In the genomic region with DNA sequence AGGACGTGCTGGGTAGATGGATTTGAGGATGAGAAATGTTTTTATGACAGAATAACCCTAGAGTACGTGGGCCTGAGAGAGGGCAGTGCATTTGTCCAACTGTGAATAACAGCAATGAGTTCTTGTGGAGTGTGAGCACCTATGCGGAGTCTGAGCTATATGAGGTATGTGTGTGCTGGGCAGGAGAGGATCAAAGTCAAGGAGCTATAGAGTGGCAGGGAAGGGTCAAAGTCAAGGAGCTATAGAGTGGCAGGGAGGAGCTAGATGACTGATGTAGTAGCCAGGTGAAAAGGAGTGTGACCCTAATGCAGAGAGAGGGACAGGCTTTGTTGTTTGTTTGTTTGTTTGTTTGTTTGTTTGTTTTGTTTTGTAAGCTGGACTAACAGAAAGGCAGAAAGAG, we compare ENCODE assay signal across 27 mouse cellular contexts.
DNase-seq lines count a peak whose midpoint lies in the region; ATAC-seq and TF ChIP-seq lines count a peak whose summit lies in the region.
"Had no signal": no experiment of that assay in that cellular context is flagged by ENCODE, and none has a peak within 500 bp of the region (broad histone marks: within the 10 kb centered on the region; RNA-seq: fewer than 3 reads in every experiment).

No protein-coding gene starts in this region.

- H3K27ac ChIP-seq in kidney, embryonic 14.5 days (ENCODE audit: low read depth, low read length), result no peak overlapping the region
- no peak overlapping the region for H3K27ac ChIP-seq in intestine, embryonic 15.5 days
- H3K27ac ChIP-seq in intestine, postnatal 0 days (ENCODE audit: low read depth, low read length), result peak overlapping the region; percentile 75
- H3K27ac ChIP-seq in small intestine, adult 2 months (ENCODE audit: insufficient read depth, low read depth, low read length), result peak overlapping the region; percentile 89
- H3K27ac ChIP-seq in forebrain, embryonic 11.5 days (ENCODE audit: low read depth, low read length), result no peak overlapping the region
- H3K27ac ChIP-seq: embryonic facial prominence, embryonic 13.5 days; embryonic facial prominence, embryonic 15.5 days; forebrain, embryonic 10.5 days; forebrain, embryonic 13.5 days; forebrain, embryonic 15.5 days had no signal

- 0 out of 2 replicates have a peak, but pooled peaks have one; percentile 39 for ATAC-seq in kidney, embryonic 14.5 days (ENCODE audit: low FRiP score, low TSS enrichment)
- ATAC-seq in intestine, embryonic 15.5 days, result peak; percentile 89
- peak; percentile 82 for ATAC-seq in intestine, postnatal 0 days
- ATAC-seq in forebrain, embryonic 11.5 days (replicated peaks; ENCODE audit: low FRiP score), result no peak
- ATAC-seq: activated CD4-positive, CD25-positive, alpha-beta regulatory T cell, adult 4 months; CD4-positive, CD25-positive, alpha-beta regulatory T cell, adult 4 months; forebrain, embryonic 13.5 days; forebrain, embryonic 15.5 days; forebrain, postnatal 0 days; Patski had no signal

- H3K9ac ChIP-seq in kidney, embryonic 14.5 days (ENCODE audit: low read depth, low read length), result no peak overlapping the region
- H3K9ac ChIP-seq in intestine, embryonic 15.5 days, result no peak overlapping the region
- no peak overlapping the region for H3K9ac ChIP-seq in intestine, postnatal 0 days (ENCODE audit: low read depth, low read length)
- H3K9ac ChIP-seq in forebrain, embryonic 11.5 days (ENCODE audit: low read length), result no peak overlapping the region
- H3K9ac ChIP-seq: embryonic facial prominence, embryonic 13.5 days; embryonic facial prominence, embryonic 15.5 days; forebrain, embryonic 13.5 days; forebrain, embryonic 15.5 days; forebrain, postnatal 0 days had no signal

- no peak for TF ChIP-seq POLR2A in small intestine, adult 2 months (IDR thresholded peaks at IDR 0.05; ENCODE audit: low read depth, low read length)

- H3K9me3 ChIP-seq in kidney, embryonic 14.5 days (ENCODE audit: control insufficient read depth, low read length), result no peaks in the 10 kb centered on the region
- no peaks in the 10 kb centered on the region for H3K9me3 ChIP-seq in intestine, embryonic 15.5 days
- no peaks in the 10 kb centered on the region for H3K9me3 ChIP-seq in intestine, postnatal 0 days (ENCODE audit: control insufficient read depth)
- no peaks in the 10 kb centered on the region for H3K9me3 ChIP-seq in forebrain, embryonic 11.5 days (ENCODE audit: control insufficient read depth, low read length)
- H3K9me3 ChIP-seq: embryonic facial prominence, embryonic 13.5 days; embryonic facial prominence, embryonic 15.5 days; forebrain, embryonic 10.5 days; forebrain, embryonic 13.5 days; forebrain, embryonic 15.5 days had no signal

- no peak for DNase-seq in kidney, adult 11 months
- no peak for DNase-seq in forebrain, embryonic 11.5 days (ENCODE audit: low spot score)
- DNase-seq in adrenal gland, postnatal 10 days, result no peak
- DNase-seq: adrenal gland, adult 8-10 months; adrenal gland, postnatal 25 days; cerebellum, adult 11 months; cerebellum, adult 18-20 months; cerebellum, adult 8-10 months; cerebellum, adult 9-11 months; cerebellum, postnatal 14 days; cerebellum, postnatal 36 days; embryo, embryonic 11 days; forebrain, postnatal 0 days had no signal

- no peak overlapping the region for H3K4me2 ChIP-seq in kidney, embryonic 14.5 days (replicated peaks; ENCODE audit: low read depth, low read length)
- no peak overlapping the region for H3K4me2 ChIP-seq in intestine, embryonic 15.5 days (replicated peaks)
- no peak overlapping the region for H3K4me2 ChIP-seq in intestine, postnatal 0 days (replicated peaks; ENCODE audit: low read depth)
- H3K4me2 ChIP-seq in forebrain, embryonic 11.5 days (ENCODE audit: low read depth, low read length, severe bottlenecking), result no peak overlapping the region
- H3K4me2 ChIP-seq: embryonic facial prominence, embryonic 13.5 days; embryonic facial prominence, embryonic 15.5 days; forebrain, embryonic 13.5 days; forebrain, embryonic 15.5 days had no signal

- H3K27me3 ChIP-seq in kidney, embryonic 14.5 days (ENCODE audit: control insufficient read depth, insufficient read depth, low read length), result no peaks in the 10 kb centered on the region
- no peaks in the 10 kb centered on the region for H3K27me3 ChIP-seq in intestine, embryonic 15.5 days (replicated peaks)
- H3K27me3 ChIP-seq in intestine, postnatal 0 days (replicated peaks; ENCODE audit: control insufficient read depth, insufficient read depth, low read length), result no peaks in the 10 kb centered on the region
- no peaks in the 10 kb centered on the region for H3K27me3 ChIP-seq in small intestine, adult 2 months (ENCODE audit: control insufficient read depth, insufficient read depth, low read length)
- H3K27me3 ChIP-seq in forebrain, embryonic 11.5 days (ENCODE audit: control insufficient read depth, insufficient read depth, low read length), result no peaks in the 10 kb centered on the region
- H3K27me3 ChIP-seq: CH12.LX; embryonic facial prominence, embryonic 13.5 days; embryonic facial prominence, embryonic 15.5 days; forebrain, embryonic 13.5 days; forebrain, embryonic 15.5 days; Patski had no signal

- TF ChIP-seq CTCF in intestine, postnatal 0 days (IDR thresholded peaks at IDR 0.05; ENCODE audit: low read depth), result 0 out of 2 replicates have a peak, but pooled peaks have one; percentile 1
- no peak for TF ChIP-seq CTCF in small intestine, adult 2 months (IDR thresholded peaks at IDR 0.05; ENCODE audit: extremely low read depth, insufficient read length, insufficient replicate concordance, low read depth, low read length)

- no peak overlapping the region for H3K4me3 ChIP-seq in kidney, embryonic 14.5 days (ENCODE audit: low read length)
- H3K4me3 ChIP-seq in intestine, embryonic 15.5 days (replicated peaks), result no peak overlapping the region
- no peak overlapping the region for H3K4me3 ChIP-seq in intestine, postnatal 0 days (ENCODE audit: low read depth, low read length)
- H3K4me3 ChIP-seq in small intestine, adult 2 months (ENCODE audit: low read depth, low read length), result no peak overlapping the region
- H3K4me3 ChIP-seq in forebrain, embryonic 11.5 days (ENCODE audit: low read depth, low read length), result no peak overlapping the region
- H3K4me3 ChIP-seq: embryonic facial prominence, embryonic 13.5 days; embryonic facial prominence, embryonic 15.5 days; forebrain, embryonic 10.5 days; forebrain, embryonic 13.5 days; forebrain, embryonic 15.5 days had no signal

- WGBS in kidney, embryonic 14.5 days, result 89% methylated on average over 3 of the region's 3 CpGs
- WGBS in intestine, embryonic 15.5 days, result 71% methylated on average over 3 of the region's 3 CpGs
- WGBS in intestine, postnatal 0 days, result 46% methylated on average over 3 of the region's 3 CpGs
- 32% methylated on average over 3 of the region's 3 CpGs for WGBS in small intestine, adult 2 months
- 94% methylated on average over 3 of the region's 3 CpGs for WGBS in forebrain, embryonic 11.5 days

- H3K4me1 ChIP-seq in kidney, embryonic 14.5 days (ENCODE audit: control insufficient read depth, insufficient read depth, low read length), result no peaks in the 10 kb centered on the region
- peaks cover 4% of the 10 kb centered on the region; the same call in 1 of the 2 replicates for H3K4me1 ChIP-seq in intestine, embryonic 15.5 days (replicated peaks)
- H3K4me1 ChIP-seq in intestine, postnatal 0 days (replicated peaks; ENCODE audit: control insufficient read depth, insufficient read depth, low read length), result peaks cover 9% of the 10 kb centered on the region
- H3K4me1 ChIP-seq in small intestine, adult 2 months (ENCODE audit: control insufficient read depth, insufficient read depth, insufficient read length, low read length), result peaks cover 38% of the 10 kb centered on the region; the same call in 1 of the 2 replicates
- H3K4me1 ChIP-seq in forebrain, embryonic 11.5 days (replicated peaks; ENCODE audit: control insufficient read depth, insufficient read depth, low read length), result no peaks in the 10 kb centered on the region
- H3K4me1 ChIP-seq: forebrain, embryonic 13.5 days; forebrain, embryonic 15.5 days had no signal

- no peaks in the 10 kb centered on the region for H3K36me3 ChIP-seq in kidney, embryonic 14.5 days (ENCODE audit: control insufficient read depth, insufficient read depth, low read length)
- H3K36me3 ChIP-seq in intestine, embryonic 15.5 days, result no peaks in the 10 kb centered on the region
- H3K36me3 ChIP-seq in intestine, postnatal 0 days (ENCODE audit: control insufficient read depth, insufficient read depth), result no peaks in the 10 kb centered on the region
- H3K36me3 ChIP-seq in small intestine, adult 2 months (ENCODE audit: control insufficient read depth, insufficient read depth, low read length), result no peaks in the 10 kb centered on the region
- H3K36me3 ChIP-seq in forebrain, embryonic 11.5 days (ENCODE audit: control insufficient read depth, insufficient read depth, low read length), result no peaks in the 10 kb centered on the region
- H3K36me3 ChIP-seq: embryonic facial prominence, embryonic 13.5 days; embryonic facial prominence, embryonic 15.5 days; forebrain, embryonic 10.5 days; forebrain, embryonic 15.5 days; G1E had no signal

Comparison
In these comparisons a context has a peak if more than half of its experiments do, and no peak if none do; other contexts are left out.
1. H3K27ac ChIP-seq: peak in intestine, postnatal 0 days (single experiment) and small intestine, adult 2 months (single experiment); none in kidney, embryonic 14.5 days (single experiment), intestine, embryonic 15.5 days (single experiment) and forebrain, embryonic 11.5 days (single experiment).